In the genomic region with DNA sequence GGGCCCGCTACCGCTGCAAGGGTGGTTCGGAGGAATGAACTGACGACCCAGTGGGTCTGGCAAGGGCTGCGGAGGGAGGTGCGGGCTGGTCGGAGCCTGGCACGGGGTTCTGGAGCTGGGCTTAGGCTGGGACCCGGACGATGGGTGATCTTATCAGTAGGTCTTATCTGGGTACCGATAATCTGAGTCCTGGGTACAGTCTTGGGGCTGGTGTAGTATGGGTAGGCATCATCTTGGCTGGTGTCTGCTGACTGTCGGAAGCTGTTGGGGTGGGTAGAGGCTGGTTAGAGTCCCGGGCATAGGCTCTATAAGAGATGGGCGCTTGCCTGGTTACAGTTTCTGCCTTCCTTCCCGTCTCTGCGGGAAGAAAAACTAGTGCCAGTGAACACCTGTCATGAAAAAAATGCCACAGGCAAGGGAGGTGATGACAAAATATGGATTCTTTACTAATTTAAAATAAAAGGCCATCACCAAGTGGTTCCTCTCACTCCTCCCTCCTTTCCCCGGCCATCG, we compare ENCODE assay signal across 9 mouse cellular contexts. TPM values are rescaled to one million over a fixed set of nuclear protein-coding genes. Genes with fewer than 3 reads are reported as not detected.
DNase-seq lines count a peak whose midpoint lies in the region; ATAC-seq and TF ChIP-seq lines count a peak whose summit lies in the region.
"Had no signal": no experiment of that assay in that cellular context is flagged by ENCODE, and none has a peak within 500 bp of the region (broad histone marks: within the 10 kb centered on the region; RNA-seq: fewer than 3 reads in every experiment).

No protein-coding gene starts in this region.

- no peak overlapping the region for H3K27ac ChIP-seq in heart, postnatal 0 days (ENCODE audit: low read depth)
- no peak overlapping the region for H3K27ac ChIP-seq in embryonic facial prominence, embryonic 14.5 days (replicated peaks; ENCODE audit: low read depth, low read length)
- H3K27ac ChIP-seq in hindbrain, embryonic 12.5 days, result peak overlapping the region; percentile 77
- peak overlapping the region; percentile 79 for H3K27ac ChIP-seq in midbrain, embryonic 14.5 days (replicated peaks; ENCODE audit: low read depth, low read length)

- no peak overlapping the region for H3K9ac ChIP-seq in heart, postnatal 0 days (replicated peaks; ENCODE audit: low read depth, low read length)
- peak overlapping the region; percentile 65 for H3K9ac ChIP-seq in embryonic facial prominence, embryonic 14.5 days (ENCODE audit: low read depth, low read length)
- H3K9ac ChIP-seq in hindbrain, embryonic 12.5 days, result peak overlapping the region; percentile 85
- peak overlapping the region; percentile 94 for H3K9ac ChIP-seq in midbrain, embryonic 14.5 days (replicated peaks; ENCODE audit: low read length)

- TF ChIP-seq EP300 in heart, postnatal 0 days (IDR thresholded peaks at IDR 0.05; ENCODE audit: low read depth), result no peak

- no peak for TF ChIP-seq CTCF in heart, postnatal 0 days (IDR thresholded peaks at IDR 0.05; ENCODE audit: low read depth)

- peak overlapping the region; percentile 60; the same call in 1 of the 2 replicates for H3K4me2 ChIP-seq in heart, postnatal 0 days (ENCODE audit: low read depth, low read length)
- peak overlapping the region; percentile 98 for H3K4me2 ChIP-seq in embryonic facial prominence, embryonic 14.5 days (ENCODE audit: low read depth, low read length)
- peak overlapping the region; percentile 70 for H3K4me2 ChIP-seq in hindbrain, embryonic 12.5 days (replicated peaks)
- H3K4me2 ChIP-seq in midbrain, embryonic 14.5 days (ENCODE audit: low read length), result peak overlapping the region; percentile 78

- peaks cover 84% of the 10 kb centered on the region for H3K27me3 ChIP-seq in heart, postnatal 0 days (ENCODE audit: control insufficient read depth, insufficient read depth, low read length)
- peaks cover 64% of the 10 kb centered on the region for H3K27me3 ChIP-seq in embryonic facial prominence, embryonic 14.5 days (replicated peaks; ENCODE audit: control insufficient read depth, insufficient read depth, low read length)
- H3K27me3 ChIP-seq in hindbrain, embryonic 12.5 days, result peaks cover 12% of the 10 kb centered on the region
- 0 out of 2 replicates have a peak, but pooled peaks cover 3% of the 10 kb centered on the region for H3K27me3 ChIP-seq in midbrain, embryonic 14.5 days (ENCODE audit: control insufficient read depth, insufficient read depth, low read length)

- peak overlapping the region; percentile 41 for H3K4me3 ChIP-seq in heart, postnatal 0 days (ENCODE audit: low read depth, low read length)
- peak overlapping the region; percentile 58 for H3K4me3 ChIP-seq in embryonic facial prominence, embryonic 14.5 days (ENCODE audit: low read depth, low read length)
- peak overlapping the region; percentile 63 for H3K4me3 ChIP-seq in hindbrain, embryonic 12.5 days
- H3K4me3 ChIP-seq in midbrain, embryonic 14.5 days (replicated peaks; ENCODE audit: low read depth, low read length), result peak overlapping the region; percentile 80

- no peaks in the 10 kb centered on the region for H3K4me1 ChIP-seq in heart, postnatal 0 days (ENCODE audit: control insufficient read depth, insufficient read depth)
- no peaks in the 10 kb centered on the region for H3K4me1 ChIP-seq in embryonic facial prominence, embryonic 14.5 days (ENCODE audit: control insufficient read depth, insufficient read depth, low read length)
- peaks cover 53% of the 10 kb centered on the region for H3K4me1 ChIP-seq in hindbrain, embryonic 12.5 days
- H3K4me1 ChIP-seq in midbrain, embryonic 14.5 days (ENCODE audit: control insufficient read depth, insufficient read depth, low read length), result peaks cover 41% of the 10 kb centered on the region

- ATAC-seq in heart, postnatal 0 days (ENCODE audit: insufficient read depth, low read depth), result 0 out of 2 replicates have a peak, but pooled peaks have one; percentile 3
- ATAC-seq in embryonic facial prominence, embryonic 14.5 days (ENCODE audit: low read depth), result peak; percentile 20; the same call in 1 of the 2 replicates
- peak; percentile 12; the same call in 1 of the 2 replicates for ATAC-seq in hindbrain, embryonic 12.5 days (ENCODE audit: low FRiP score)
- no peak; the same call in none of the 2 replicates for ATAC-seq in midbrain, embryonic 14.5 days (ENCODE audit: low FRiP score, low TSS enrichment)
- no peak for ATAC-seq in activated CD4-positive, CD25-positive, alpha-beta regulatory T cell, adult 4 months

- no peaks in the 10 kb centered on the region for H3K9me3 ChIP-seq in heart, postnatal 0 days (replicated peaks; ENCODE audit: control insufficient read depth, low read length)
- H3K9me3 ChIP-seq in embryonic facial prominence, embryonic 14.5 days (ENCODE audit: control insufficient read depth, low read length), result no peaks in the 10 kb centered on the region
- no peaks in the 10 kb centered on the region for H3K9me3 ChIP-seq in hindbrain, embryonic 12.5 days (replicated peaks)
- H3K9me3 ChIP-seq in midbrain, embryonic 14.5 days (ENCODE audit: control insufficient read depth, low read length), result no peaks in the 10 kb centered on the region

- DNase-seq in heart, postnatal 0 days (ENCODE audit: low spot score), result no peak
- no peak for DNase-seq in heart, postnatal 4 days
- DNase-seq in embryonic facial prominence, embryonic 14.5 days (ENCODE audit: low spot score), result no peak
- DNase-seq in midbrain, embryonic 14.5 days, result peak; percentile 41
- DNase-seq in lung, postnatal 14 days, result no peak
- DNase-seq in frontal cortex, adult 2 months (ENCODE audit: extremely low spot score in 1 of 2, low spot score in 1 of 2), result no peak

- H3K36me3 ChIP-seq in heart, postnatal 0 days (replicated peaks; ENCODE audit: control insufficient read depth, insufficient read depth, low read length), result no peaks in the 10 kb centered on the region
- H3K36me3 ChIP-seq in embryonic facial prominence, embryonic 14.5 days (ENCODE audit: control insufficient read depth, insufficient read depth, low read length), result no peaks in the 10 kb centered on the region
- H3K36me3 ChIP-seq in hindbrain, embryonic 12.5 days, result no peaks in the 10 kb centered on the region
- H3K36me3 ChIP-seq in midbrain, embryonic 14.5 days (ENCODE audit: control insufficient read depth, insufficient read depth, low read length), result no peaks in the 10 kb centered on the region

- 8% methylated on average over 18 of the region's 18 CpGs for WGBS in heart, postnatal 0 days
- 10% methylated on average over 18 of the region's 18 CpGs for WGBS in embryonic facial prominence, embryonic 14.5 days
- WGBS in hindbrain, embryonic 12.5 days, result 7% methylated on average over 18 of the region's 18 CpGs
- 5% methylated on average over 18 of the region's 18 CpGs for WGBS in midbrain, embryonic 14.5 days

RNA-seq across cellular contexts. Expression of a gene that starts 1.1 kb away (rescaled TPM):
- 2.4 and 2.5 TPM in 2 replicates for total RNA-seq in heart, postnatal 0 days (2014; rRNA removed; ENCODE audit: low replicate concordance)
- 0.21 and 0.27 TPM in 2 replicates for polyA plus RNA-seq in heart, postnatal 0 days (2015; fragmentation: Nextera tagmentation; extraction: Ambion mirVana)
- total RNA-seq in heart, postnatal 4 days (2021), result 1 to 10 TPM; 1.2 to 1.5 TPM
- polyA plus RNA-seq in embryonic facial prominence, embryonic 14.5 days (2014; fragmentation: Nextera tagmentation; extraction: Ambion mirVana), result 4.7 and 5.8 TPM in 2 replicates
- 12.6 and 13.6 TPM in 2 replicates for polyA plus RNA-seq in hindbrain, embryonic 12.5 days (2016; fragmentation: Nextera tagmentation; extraction: Ambion mirVana)
- polyA plus RNA-seq in midbrain, embryonic 14.5 days (2014; fragmentation: Nextera tagmentation; extraction: Ambion mirVana), result 24.4 and 29.7 TPM in 2 replicates
- not detected for polyA plus RNA-seq in activated CD4-positive, CD25-positive, alpha-beta regulatory T cell, adult 4 months (2017; shearing (Covaris generic))
- polyA plus RNA-seq in frontal cortex, adult 2 months (2012; rRNA removed), result 98.1 and 110 TPM in 2 replicates
- total RNA-seq: common myeloid progenitor, adult 5-6 weeks had no signal

Comparison
In these comparisons a context has a peak if more than half of its experiments do, and no peak if none do; other contexts are left out.
1. ATAC-seq: peak in heart, postnatal 0 days (single experiment), embryonic facial prominence, embryonic 14.5 days (single experiment) and hindbrain, embryonic 12.5 days (single experiment); none in midbrain, embryonic 14.5 days (single experiment) and activated CD4-positive, CD25-positive, alpha-beta regulatory T cell, adult 4 months (single experiment).
2. H3K27ac ChIP-seq: peak in hindbrain, embryonic 12.5 days (single experiment) and midbrain, embryonic 14.5 days (single experiment); none in heart, postnatal 0 days (single experiment) and embryonic facial prominence, embryonic 14.5 days (single experiment).
3. Peak in every context shown above with its lines, with median percentiles within 50 percentile points of each other: H3K4me2 ChIP-seq and H3K4me3 ChIP-seq.